Mouse (Mus musculus) T-helper 17 cell (primary cell): ENCODE results near the gene Gm28038.

ENCODE experiments used
- in situ Hi-C, 2 experiments: fragments of 300-600 bp; cut with MboI, MseI; formaldehyde crosslinking; loops; 1 replicate in 1 of 2; 2 replicates in 1 of 2; pipeline ENCODE4 v1.15.1; 2025; ENCODE audit warnings: high pct_unique_total_duplicates in 2 of 2

Gene Gm28038

DNA sequence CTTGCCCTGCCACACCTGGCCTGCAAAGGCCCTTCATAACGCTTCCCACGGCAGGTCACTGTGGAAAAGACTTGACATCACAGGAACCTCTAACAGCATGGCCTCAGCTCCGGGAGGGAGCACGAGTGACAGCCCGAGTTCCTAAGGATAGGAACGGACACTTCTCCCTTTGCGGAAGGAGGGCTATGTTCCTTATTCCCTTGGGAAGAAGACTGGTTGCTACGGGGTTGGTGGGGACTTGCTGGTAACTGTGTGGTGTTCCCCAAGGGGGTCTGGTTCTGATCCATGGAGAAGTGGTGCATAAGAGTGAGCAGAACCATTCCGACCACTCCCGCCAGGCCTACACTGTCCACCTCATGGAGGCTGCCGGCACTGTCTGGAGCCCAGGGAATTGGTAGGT is at the start of gene Gm28038:
TSS of gene Gm28038 (plus strand) at position 301 of the 400 bp plus-strand sequence.
- in situ Hi-C loops = loop anchor here in 1 of 2 experiments (5.0 kb wide), 1 partner anchor 93 kb away; no protein-coding TSS in a partner anchor

DNA sequence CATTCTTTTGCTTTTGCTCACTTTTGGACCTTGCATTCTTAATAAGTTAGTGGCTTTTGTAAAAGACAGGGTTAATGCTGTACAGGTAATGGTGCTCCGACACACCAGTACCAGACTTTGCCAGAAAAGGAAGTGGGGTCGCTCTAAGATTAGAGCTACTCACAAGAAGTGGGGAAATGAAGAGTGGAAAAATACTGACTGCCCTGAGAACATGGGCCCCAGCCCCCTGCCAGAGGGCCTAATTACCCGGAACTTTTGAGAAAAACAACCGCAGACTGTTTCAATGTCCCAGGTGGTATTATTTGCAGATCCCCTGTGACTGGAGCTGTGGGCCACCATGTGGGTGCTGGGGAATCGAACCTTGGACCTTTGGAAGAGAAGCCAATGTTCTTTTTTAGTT is 45.2 kb upstream of the Gm28038 start:
- in situ Hi-C loops = no loop called here

DNA sequence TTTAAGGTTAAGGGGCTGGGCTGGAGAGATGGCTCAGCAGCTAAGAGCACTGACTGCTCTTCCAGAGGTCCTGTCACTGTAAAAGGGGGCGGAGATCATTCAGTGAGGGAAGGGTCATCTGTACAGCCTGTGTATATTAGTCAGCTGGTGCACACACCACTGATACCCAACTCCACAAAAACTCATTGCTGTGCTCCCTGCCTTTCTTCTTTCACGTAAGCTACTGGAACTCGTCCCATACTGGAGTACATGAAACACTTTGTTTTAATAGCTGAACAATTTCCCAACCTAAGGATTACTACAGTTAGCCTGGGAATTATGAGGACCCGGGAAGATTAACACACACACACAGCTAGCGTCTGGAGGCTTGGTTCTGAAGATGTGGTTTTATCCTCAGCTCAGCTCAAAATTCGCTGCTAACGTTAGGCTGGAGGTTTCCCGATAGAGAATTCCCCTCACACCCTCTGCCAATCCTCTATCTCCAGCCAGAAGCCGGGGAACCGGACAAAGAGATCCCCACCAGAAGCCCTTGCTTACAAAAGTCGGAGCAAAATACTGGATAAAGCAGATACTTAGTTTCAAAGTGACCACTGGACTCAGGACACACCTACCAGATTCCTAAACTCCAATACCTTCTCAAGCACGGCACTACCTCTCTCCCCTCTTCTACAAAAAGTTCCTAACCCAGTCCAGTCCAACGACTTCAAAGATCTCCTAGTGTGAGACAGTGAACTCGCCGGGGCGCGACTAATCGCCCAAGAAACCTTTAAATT is 44.2 kb upstream of the Gm28038 start:
- in situ Hi-C loops = no loop called here

DNA sequence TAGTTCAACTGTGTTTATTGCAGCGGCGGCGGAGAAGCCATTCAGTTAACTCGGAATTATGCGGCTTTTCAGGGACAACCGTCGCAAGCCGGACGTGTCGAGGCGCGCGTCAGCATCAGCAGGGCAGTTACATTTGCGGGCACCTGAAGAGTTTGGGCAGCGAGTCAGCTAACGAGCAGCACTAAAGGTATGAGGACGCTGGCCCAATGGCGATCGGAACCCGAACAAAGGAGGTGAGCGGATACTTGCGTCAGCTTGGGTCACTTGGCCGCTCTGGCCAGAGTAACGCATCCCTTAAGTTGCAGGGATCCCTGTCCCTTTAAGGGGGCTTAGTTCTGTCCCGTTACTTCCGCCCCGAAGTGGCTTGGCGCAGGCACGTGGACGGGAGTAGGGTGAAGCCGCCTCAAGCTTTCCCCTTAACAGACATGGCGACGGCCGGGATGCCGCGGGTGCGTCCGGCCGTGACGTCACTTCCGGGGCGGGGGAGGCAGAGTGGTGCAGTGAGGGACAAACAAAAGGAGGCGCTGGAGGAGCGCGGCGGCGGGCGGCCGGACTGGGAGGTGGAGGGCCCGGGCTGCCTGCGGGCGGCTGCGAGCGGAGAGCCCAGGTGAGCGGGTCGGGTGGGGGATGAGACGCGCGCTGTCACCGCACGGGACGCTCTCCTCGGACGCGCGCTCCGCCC is 43.5 kb upstream of the Gm28038 start, which contains the start of gene Lrrc8a:
TSS of gene Lrrc8a (plus strand) at position 517 of the 682 bp plus-strand sequence.
- in situ Hi-C loops = no loop called here

DNA sequence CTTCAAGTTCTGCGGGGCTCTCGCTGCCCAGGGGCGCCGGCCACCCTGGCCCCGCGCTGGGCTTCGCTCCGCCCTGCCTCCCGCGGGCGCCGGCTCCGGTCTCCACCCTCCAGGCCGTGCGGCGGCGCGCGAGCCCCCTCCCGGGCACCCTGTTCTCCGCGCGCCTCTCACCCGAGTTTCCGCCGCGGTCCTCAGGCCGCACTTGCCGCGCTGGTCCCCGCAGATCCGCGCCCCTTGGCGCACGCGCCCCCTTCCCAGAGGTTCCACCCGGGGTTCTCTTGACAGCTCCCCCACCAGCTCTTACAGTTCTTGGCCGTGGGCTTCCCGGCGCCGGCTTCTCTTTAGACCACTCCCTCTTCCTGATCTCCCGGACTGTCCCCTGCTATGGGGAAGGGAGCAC is 43.0 kb upstream of the Gm28038 start:
- in situ Hi-C loops = no loop called here

DNA sequence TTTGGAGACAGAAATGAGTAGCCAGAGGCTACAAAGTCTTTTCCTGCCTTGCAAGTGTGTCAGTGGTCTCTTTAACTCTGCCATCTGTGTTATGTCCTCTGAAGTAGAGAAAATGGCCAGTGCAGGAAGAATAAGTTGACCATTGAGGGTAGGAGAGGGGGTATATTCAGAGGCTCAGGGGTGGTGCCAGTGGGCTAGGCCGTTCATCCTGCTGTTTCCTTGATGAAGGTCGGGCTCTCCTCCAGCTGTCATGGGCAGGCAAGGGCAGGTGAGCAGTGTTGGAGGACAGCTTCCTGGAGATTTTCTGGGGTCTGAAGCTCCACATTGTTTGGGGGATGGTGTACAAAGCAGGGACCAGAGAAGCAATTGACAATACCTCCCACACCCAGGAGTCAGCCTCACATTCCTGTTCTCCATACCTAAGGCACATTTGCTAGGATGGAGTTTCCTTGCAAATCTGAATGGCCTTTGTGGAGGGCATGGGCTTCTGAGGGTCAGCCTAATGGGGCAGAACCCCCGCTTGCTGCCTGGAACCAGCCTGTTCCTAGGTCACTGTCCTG is 41.9 kb upstream of the Gm28038 start:
- in situ Hi-C loops = no loop called here

DNA sequence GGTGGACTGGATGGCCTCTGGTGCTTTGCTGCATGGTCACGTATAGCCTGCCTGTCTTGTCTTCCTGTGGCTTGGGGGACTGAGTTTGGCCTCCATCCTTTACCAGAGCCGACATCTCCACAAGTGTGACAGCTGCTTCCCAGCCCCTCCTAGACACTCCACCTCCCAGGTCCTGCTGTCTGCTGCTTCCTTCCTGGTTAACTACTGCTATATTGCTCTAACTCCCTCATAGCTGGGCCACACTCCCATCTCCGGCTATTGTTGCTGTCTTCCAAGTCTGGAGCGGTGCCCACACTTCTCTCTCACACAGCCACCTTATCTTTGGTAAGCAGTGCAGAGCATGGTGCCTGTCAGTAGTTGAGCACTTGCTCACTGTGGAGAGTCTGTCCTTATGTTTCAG is 41.1 kb upstream of the Gm28038 start:
- in situ Hi-C loops = loop anchor here in 1 of 2 experiments (10.0 kb wide), 1 partner anchor 1115 kb away; the partner anchor contains the start of gene Setx

DNA sequence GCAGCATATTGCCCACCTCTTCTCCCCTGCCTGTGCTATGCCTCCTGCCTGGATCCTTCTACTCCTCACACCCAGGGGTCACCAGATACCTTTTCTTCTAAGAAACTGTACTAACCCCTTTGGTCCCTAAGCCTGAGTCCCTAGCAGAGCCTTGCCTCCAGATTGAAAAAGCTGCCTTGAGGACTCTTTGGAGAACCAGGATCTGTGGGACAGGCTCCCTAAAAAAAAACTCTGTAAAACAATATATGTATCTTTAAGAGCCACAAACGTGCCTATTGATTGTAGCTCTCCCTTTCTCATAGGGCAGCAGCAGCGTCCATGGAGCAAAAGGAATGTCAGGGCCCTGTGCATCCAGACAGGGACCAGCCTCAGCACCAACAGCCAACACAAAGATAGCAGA is 40.6 kb upstream of the Gm28038 start, which contains the start of gene Gm28035:
TSS of gene Gm28035 (plus strand) at position 301 of the 400 bp plus-strand sequence.
- in situ Hi-C loops = loop anchor here in 1 of 2 experiments (10.0 kb wide), 1 partner anchor 1115 kb away; the partner anchor contains the start of gene Setx

DNA sequence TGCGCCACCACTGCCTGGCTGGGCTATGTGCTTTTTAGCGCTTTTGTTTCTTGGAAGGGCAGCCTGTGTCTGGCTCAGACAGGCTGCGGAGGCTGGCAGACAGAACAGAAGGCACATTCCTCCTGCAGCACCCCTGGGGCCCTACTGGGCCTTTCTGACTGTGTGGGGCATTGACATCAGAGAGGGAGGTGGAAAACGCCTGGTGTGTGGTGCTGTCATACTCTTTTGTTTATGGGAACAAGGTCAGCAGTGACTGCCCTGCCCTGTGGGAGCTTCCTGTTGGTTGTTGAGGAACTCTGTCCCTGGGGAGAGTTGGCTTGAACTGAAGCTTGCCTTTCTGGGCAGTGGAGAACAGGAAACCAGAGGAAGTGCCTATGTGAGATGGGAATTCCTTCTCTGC is 38.3 kb upstream of the Gm28038 start:
- in situ Hi-C loops = loop anchor here in 1 of 2 experiments (10.0 kb wide), 1 partner anchor 1118 kb away; the partner anchor contains the start of gene Setx

DNA sequence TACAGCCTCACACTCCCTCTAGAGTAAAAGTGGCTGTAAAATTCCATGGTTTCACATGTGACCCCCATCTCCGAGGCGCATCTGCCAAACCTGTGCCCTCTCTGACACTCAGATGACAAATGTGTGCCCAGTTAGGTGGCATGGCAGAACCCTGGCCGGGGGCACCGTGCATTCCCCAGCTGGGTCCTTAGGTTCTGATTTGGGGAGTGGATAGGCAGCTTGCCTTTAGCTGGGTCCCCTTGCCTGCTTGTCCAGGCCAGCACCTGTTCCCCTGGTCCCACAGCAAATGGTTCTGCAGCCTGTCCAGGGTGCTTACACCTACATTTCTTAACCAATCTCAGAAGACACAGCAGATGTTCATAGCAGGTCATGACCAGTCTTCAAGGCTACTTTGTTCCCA is 37.5 kb upstream of the Gm28038 start:
- in situ Hi-C loops = loop anchor here in 1 of 2 experiments (10.0 kb wide), 1 partner anchor 1119 kb away; the partner anchor contains the start of gene Setx

DNA sequence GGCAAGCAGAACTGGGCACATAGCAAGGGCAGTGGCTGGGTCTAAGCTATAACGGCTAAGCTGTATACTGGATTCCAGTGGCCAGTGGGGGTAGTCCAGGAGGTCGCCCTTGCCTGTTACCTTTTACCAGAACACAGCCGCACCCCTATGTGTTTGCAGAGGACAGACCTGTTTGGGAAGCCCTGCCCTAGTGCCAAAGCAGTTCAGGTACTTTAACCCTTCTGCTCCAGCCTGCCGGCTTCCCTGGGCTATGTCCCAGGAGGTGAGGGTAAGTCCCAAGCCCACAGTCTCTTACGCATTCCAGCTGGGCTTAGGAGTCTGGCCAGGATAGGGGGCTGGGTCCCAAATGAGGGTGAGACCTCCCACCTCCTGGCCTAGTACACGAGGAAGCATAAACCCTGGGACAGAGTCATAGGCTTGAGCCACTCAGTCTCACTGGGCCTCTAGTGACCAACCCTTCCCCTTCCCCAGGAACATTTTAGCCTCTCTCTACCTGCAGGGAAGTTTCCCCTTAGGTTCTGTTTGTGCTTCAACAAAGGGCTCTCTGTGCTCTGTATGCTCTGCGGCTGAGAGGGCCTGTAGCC is 36.2 kb upstream of the Gm28038 start:
- in situ Hi-C loops = loop anchor here in 1 of 2 experiments (5.0 to 10.0 kb wide), 2 partner anchors 52 to 1120 kb away; partner anchors contain the start of gene Setx

DNA sequence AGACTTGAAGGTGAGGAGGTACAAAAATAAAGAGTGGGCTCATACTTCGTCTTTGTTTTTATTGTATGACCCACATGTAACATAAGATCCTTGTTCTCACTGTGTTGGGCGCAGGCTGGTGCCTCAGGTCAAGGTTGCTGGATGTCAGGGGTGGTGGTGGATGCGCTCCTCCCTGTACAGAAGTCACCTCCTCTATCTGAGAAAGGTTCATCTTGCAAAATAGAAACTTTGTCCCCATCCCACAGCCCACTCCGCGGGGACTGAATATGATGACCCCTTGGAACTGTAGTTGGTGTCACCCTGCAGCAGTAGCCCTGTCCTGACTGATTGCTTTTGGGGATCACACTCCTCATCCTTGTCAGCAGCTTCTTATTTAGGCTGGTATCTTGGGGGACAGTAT is 33.8 kb upstream of the Gm28038 start:
- in situ Hi-C loops = loop anchor here in 1 of 2 experiments (5.0 to 10.0 kb wide), 2 partner anchors 55 to 1122 kb away; partner anchors contain the start of gene Setx

DNA sequence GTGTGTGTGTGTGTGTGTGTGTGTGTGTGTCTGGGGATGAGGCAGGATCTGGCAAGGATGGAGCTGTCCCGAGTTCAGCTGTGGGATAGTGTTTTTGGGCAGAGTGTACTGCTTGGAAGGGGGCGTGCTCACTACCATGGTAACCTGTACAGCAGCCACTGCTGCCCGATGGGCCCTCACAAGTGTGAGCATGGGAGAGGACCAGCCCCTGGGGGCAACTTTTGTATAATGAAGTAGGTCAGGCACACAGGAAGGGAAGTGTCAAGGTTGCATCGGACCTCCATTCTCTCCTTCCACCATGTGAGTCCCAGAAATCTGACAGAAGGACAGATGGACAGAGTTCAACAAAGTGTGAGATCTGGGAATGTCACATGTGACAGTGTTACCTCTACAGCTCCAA is 33.2 kb upstream of the Gm28038 start:
- in situ Hi-C loops = loop anchor here in 1 of 2 experiments (5.0 to 10.0 kb wide), 2 partner anchors 55 to 1123 kb away; partner anchors contain the start of gene Setx

DNA sequence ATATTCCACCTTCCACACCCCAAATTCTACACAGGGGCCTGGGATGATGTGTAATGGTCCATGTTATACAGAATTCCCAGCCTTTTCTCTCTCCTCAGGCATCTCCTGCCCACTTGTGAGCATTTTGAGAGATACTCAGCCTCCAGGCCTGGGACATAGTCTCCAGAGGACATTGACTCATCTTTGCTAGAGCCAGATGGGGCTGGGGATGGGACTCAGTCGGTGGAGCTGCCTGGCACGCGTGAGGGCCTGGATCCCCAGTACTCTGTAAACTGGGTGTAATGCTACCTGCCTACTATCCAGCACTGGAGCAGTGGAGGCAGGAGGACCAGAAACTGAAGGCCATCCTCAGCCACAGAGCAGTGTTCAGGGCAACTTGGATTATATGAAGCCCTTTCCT is 31.7 kb upstream of the Gm28038 start:
- in situ Hi-C loops = loop anchor here in 1 of 2 experiments (5.0 to 10.0 kb wide), 2 partner anchors 57 to 1124 kb away; partner anchors contain the start of gene Setx

DNA sequence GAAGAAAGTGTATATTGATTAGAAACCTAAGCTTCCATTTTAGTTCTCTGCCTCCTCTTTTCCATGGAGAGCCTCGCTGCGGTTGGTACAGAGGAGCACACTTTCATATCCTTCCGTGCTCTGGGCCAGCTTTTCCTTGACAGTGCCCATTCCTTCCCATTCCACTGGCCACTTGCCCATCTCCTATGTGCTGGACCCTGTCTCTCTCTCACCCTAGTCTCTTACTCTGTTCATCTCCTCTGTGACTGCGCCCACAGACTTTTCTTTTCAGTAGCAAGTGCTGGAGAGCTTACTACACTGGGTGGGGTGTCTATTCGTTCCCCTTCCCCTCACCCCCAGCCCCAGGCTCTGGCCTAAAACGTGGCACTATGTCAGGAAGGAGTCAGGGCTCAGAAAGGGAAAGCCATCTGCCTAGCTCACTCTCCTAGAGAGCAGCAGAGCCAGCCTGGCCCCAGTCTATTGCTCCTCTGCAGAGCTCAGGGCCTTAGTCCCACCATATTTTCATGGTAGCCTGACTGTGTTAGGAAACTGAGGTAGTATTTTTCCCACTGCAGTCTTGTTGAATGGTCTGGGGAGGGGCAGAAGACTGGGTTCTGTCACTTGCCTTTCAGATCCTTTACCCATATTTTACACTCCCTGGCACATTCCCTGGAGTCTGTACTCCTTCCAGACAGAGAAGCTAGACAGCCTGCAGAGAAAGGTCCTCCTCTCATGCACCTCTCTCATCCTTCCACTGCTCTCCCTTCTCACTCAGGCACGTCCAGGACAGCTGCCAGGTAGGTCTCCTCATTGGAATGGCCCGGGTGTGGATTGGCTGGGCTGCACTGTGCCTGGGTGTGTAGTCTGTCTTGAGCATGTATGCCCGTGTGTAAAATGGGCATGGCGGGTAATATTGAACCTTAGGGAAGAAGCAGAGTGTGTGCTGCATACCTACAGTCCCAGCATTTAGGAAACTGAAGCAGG is 30.4 kb upstream of the Gm28038 start:
- in situ Hi-C loops = no loop called here

DNA sequence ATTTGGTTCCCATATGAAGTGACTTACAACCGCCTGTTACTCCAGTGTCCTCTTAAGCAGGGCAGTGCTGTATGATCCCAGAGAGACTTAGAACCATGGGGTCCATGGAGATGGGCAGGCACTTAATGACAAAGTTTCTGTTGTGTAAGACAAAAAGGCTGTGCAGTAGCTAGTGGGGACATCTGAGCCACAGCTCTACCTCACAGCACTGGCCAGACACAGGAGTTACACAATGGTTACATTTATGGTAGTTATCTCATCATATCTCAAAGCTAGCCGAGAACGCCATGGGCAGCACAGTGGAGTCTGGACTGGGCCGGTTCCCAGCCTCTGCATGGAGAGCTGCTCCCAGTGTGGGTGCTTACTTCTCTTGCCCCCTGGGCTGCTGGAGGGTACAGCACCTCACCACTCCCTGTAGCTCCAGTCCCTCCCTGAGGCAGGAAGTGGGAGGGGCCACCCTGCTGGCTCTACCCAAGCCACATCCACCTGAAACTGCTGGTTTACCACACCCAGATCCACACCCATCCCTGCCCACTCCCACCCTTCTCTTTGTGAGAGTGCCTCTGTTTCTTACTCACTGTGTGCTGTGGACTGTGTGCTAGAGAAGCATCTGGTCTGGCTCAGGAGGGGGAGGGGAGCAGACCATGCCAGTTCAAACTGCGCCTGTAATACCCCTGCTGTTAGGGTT is 29.3 kb upstream of the Gm28038 start:
- in situ Hi-C loops = no loop called here

DNA sequence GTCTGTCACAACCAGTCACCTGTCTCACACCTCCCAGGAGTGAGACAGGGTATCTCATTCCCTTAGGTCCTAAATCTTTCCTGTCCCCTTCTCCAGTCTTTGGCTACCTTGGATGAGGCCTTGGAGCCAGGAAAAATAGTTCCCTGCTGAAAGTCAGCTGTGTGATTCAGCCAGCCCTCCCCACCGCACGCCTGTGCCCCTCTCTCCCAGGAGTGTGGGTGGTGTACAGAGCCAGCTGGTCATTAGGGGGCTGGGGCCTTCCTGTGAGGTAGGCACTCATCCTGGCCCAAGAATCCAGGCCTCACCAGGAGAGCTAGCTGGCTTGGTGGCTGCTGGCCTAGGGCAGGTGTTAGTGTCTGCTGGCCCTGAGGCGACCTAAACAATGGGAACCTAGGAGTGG is 28.3 kb upstream of the Gm28038 start:
- in situ Hi-C loops = no loop called here

DNA sequence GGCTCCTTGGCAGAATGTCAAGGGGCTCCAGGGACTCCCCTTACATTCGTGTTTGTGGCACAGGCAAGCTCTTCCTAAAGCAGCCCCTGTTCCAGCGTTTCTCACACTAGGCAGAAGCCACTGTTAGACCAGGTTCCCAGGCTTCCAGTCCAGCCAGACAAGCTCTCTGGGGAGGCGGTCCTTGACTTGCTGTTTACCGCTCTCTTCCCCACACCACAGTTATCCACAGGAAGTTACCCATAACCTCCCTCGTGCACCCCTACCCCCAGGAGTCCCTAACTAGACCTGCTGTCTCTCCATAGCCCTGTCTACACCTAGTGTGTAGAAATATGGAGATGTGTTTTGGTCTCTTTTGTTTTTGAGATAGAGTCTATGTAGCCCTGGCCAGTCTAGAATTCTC is 27.0 kb upstream of the Gm28038 start:
- in situ Hi-C loops = no loop called here

DNA sequence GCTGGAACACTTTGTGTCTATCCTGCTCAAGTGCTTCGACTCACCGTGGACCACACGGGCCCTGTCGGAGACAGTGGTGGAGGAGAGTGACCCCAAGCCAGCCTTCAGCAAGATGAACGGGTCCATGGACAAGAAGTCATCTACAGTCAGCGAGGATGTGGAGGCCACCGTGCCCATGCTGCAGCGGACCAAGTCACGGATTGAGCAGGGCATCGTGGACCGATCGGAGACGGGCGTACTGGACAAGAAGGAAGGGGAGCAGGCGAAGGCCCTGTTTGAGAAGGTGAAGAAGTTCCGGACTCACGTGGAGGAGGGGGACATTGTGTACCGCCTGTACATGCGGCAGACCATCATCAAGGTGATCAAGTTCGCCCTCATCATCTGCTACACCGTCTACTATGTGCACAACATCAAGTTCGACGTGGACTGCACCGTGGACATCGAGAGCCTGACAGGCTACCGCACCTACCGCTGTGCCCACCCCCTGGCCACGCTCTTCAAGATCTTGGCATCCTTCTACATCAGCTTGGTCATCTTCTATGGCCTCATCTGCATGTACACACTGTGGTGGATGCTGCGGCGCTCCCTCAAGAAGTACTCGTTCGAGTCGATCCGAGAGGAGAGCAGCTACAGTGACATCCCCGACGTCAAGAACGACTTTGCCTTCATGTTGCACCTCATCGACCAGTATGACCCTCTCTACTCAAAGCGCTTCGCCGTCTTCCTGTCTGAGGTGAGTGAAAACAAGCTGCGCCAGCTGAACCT is 25.0 kb upstream of the Gm28038 start:
- in situ Hi-C loops = loop anchor here in 1 of 2 experiments (5.0 kb wide), 1 partner anchor 634 kb away; no protein-coding TSS in a partner anchor
